Mouse (Mus musculus): ENCODE measurements around the gene Ubqln4.

The Ubqln4 gene

GRCm38 (mm10) chr3:88553525-88553879, at the start of gene Ubqln4:
Gene Ubqln4, plus strand, starts transcription at chr3:88553758.
- DNase-seq: peak; percentile 93

DNA sequence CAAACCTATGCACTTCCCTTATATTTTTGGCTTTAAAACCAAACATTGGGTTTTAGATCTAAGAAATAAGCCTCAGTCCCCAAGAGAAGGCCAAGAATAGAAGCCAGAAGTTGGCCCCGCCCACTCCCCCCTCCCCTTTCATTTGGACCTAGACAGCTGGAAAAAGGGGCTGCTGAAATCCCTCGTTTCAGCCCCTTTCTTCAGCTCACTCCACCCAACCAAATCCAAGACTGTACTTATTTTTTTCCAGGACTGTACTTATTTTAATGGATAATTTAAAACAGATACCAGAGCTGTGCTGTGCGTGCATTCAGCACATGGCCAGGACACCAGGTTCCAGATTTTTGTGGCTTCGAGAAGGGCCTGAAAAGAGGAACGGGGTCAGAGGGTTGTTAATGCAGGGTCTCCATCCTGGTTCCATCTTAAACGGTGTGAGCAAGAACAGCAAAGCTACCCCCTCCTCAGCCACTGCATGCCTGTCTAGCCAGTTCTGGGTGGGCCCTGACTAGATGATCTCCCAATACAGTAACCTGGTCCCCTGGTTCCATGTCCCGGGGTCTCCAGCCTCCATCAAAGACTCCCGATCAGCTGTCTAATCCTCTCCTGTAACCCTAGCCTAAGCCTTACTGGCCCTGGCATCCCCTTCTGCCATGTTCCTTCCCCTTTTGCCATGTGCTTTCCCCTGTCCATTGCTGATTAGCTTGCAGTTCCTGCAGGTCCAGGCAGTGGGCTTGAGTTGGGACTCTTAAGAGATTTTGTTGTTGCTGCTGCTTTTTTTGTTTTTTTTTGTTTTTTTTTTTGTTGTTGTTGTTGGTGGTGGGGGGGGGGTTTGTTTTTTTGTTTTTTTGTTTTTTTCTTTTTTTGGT, 49.4 kb upstream of the Ubqln4 start:
- DNase-seq: no peak

DNA sequence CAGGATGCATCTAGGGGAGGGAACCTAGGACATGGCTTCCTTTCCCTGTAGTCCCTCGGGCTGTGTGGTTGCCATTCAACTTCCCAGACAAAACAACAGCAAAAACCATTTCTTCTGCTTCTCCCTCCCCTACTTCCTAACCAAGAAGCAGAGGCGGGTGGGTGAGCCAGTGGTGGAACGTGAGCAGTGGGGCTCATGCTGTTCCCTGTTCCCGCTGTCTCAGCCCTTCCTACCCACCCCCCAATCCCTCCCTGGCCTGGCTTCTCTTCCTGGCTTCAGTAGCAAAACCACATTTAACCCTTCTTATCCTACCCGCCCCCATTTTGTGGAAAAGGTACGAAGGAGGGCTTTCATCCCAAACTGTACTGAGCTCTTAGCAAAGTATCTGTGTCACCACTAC, 48.5 kb upstream of the Ubqln4 start:
- DNase-seq: no peak

- DNase-seq: no peak
Measured at GRCm38 (mm10) chr3:88505765-88506164, 47.8 kb upstream of the Ubqln4 start.

- no peak for DNase-seq
Measured at GRCm38 (mm10) chr3:88509250-88509649, 44.3 kb upstream of the Ubqln4 start.

DNA sequence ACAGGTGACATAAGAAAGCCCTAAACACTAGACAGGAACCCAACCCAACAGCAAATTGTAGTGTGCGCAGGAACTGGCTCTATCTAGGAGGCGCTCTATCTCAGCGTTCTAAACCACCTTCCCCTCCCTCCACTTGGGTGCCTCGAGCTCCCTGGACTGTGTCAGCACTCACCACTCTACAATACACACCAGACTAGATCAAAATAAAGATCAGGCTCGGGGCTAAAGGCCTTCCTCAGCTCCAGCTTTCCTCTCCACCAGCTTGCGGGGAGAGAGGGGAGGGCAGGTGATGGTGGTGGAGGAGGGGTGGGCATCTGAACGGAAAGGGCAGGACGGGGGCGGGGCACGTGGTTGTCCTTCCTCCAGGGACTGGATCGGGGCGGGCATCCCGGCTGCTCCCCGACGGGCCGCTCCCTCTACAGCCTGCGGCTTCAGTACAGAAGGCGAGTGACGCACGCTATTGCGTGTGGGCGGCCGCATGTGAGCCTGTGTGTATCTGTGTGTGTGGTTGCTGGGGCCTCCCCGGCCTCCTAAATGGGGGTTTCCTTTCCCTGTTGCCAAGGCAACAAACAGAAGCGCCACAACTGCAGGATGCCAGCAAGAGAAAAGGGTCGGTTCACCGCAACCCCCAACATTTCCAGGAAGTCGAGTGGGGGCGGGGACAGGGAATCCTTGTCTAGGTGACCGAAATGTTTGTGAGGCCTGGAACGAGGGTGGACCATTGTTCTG, 43.7 kb upstream of the Ubqln4 start, which contains the start of gene Lmna:
Lmna (minus strand) TSS at position 265 of the 729 bp plus-strand sequence.
- peak; percentile 95 for DNase-seq

GRCm38 (mm10) chr3:88510421-88511289, 42.9 kb upstream of the Ubqln4 start:
- DNase-seq: no peak

DNA sequence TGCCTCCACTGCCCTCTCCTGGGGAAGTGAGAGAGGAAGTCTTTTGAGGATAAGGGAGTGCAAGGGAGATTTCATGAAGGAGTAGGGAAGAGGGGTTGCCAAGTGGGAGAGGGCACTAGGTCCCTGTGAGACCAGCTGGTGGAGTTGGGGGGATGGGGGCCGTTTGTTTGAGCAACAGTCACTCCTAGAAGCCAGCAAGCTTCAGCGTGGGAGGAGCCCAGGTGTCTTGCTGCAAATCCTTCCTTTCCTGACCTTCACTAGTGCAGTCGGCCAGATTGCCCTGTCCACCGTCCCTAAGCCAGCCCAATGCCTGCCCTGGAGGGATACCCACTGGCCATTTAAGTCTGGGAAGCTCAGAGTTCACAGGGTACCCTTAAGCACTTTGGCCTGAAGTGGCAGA, 42.0 kb upstream of the Ubqln4 start:
- DNase-seq: no peak

- no peak for DNase-seq
Measured at GRCm38 (mm10) chr3:88512141-88512895, 41.2 kb upstream of the Ubqln4 start.

DNA sequence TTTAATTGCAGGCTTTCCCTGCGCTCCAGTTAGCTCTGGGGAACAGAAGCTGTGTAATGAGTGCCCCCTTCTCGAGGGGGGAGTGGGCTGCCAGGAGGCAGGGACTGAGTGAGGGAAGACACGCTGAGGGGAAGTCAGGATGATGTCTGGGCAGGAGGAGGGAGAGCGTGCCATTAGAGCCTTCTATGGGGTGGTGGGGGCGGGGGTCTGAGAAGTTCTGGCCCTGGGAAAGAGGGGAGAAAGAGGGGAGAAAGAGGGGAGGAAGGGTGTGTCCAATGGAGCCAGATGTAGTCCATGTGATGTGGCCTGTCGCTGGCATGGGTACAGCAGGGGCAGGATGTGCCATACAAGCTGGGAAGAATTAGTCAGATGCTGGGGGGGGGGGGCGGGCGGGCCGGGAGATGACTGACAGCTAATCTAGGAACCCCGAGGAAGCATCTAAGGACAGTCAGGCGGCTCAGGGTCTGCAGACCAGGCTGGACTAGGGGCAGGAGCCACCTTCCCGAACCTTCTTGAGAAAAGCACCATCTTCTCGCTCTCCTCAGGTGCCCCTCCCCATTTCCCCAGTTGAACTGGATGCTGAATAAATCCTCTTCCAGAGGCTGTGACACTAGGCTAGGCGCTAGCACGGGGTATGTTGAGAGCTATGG, 40.5 kb upstream of the Ubqln4 start:
- no peak for DNase-seq

GRCm38 (mm10) chr3:88513546-88514115, 39.9 kb upstream of the Ubqln4 start:
- no peak for DNase-seq

- DNase-seq: no peak
Measured at GRCm38 (mm10) chr3:88514231-88515094, 39.1 kb upstream of the Ubqln4 start.

DNA sequence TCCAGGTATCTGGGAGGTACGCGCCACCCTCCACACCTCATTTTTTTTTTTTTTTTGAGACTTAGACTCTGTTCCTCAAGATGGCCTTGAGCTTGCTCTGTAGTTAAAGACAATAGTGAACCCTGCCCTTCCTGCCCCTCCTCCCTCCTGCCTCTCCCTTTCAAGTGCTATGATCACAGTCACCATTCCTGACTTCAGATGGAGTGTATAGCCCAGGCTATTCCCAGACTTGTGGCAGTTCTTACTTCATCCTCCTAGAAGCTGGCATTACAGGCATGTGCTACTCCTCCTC, 38.5 kb upstream of the Ubqln4 start:
- no peak for DNase-seq

GRCm38 (mm10) chr3:88516407-88516806, 37.2 kb upstream of the Ubqln4 start:
- DNase-seq: no peak

DNA sequence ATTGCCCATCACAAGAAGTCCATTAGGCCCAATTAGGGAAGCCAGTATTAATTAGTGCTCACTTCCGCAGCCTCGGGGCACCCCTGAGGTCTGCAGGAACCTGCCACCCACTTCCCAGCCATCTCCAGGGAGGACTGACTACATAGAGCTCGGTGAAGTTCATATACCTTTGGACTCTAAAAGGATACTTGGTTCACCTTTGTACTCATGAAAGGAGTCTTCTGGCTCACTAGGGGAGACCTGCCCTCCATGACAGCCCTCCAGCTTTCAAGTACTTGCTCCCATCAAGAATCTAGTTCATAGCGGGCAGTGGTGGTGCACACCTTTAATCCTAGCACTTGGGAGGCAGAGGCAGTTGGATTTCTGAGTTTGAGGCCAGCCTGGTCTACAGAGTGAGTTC, 35.1 kb upstream of the Ubqln4 start:
- peak; percentile 52 for DNase-seq

GRCm38 (mm10) chr3:88520078-88520477, 33.5 kb upstream of the Ubqln4 start:
- no peak for DNase-seq

DNA sequence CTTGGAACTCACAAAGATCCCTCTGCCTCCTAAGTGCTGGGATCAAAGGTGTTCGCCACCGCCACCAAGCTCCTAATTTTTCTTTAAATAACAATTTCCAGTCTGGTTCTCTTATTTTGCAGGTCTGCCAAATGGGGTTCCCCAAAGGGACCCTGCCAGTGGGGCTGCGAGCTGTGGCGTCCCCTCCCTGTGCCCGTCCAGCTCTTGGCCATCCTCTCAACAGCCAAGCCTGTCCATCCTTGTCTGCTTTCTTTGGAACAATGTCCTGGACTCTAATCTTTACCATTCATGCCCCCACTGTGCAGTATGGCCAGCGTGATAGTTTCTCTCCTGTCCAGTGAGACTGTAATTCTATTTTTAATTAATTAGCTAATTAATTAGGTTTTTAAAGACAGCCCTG, 32.4 kb upstream of the Ubqln4 start:
- DNase-seq: no peak

GRCm38 (mm10) chr3:88521803-88522331, 31.7 kb upstream of the Ubqln4 start:
- DNase-seq: peak; percentile 79

GRCm38 (mm10) chr3:88523027-88523426, 30.5 kb upstream of the Ubqln4 start:
- no peak for DNase-seq

- DNase-seq: no peak
Measured at GRCm38 (mm10) chr3:88525021-88525420, 28.5 kb upstream of the Ubqln4 start.

Measured in kidney, adult 9 months (tissue).